Mouse (Mus musculus) hindbrain, embryonic 11.5 days (tissue): ENCODE results near the gene Aco1. TPM values are rescaled to one million over a fixed set of nuclear protein-coding genes. Genes with fewer than 3 reads are reported as not detected.

Source experiments
- ATAC-seq: fragments of 200-750 bp; cut with Nextera tagmentation; 2 replicates; pipeline ENCODE4 v1.8.0; 2017; ENCODE audit warnings: mild to moderate bottlenecking, moderate TSS enrichment, moderate library complexity; ENCODE audit not compliant: low FRiP score
- DNase-seq: peaks from one replicate; pipeline ENCODE4 v3.0.0-alpha.2; 2015; ENCODE audit warnings: low spot score
- H3K27ac ChIP-seq: fragments of 300-500 bp; sonication (generic); 2 replicates; pipeline ENCODE4 v1.5.1; 2014; ENCODE audit warnings: mild to moderate bottlenecking, low read depth, low read length
- H3K27me3 ChIP-seq: fragments of 300-500 bp; sonication (generic); 2 replicates; pipeline ENCODE4 v1.6.1; 2014; ENCODE audit warnings: mild to moderate bottlenecking, low read length, moderate library complexity, mixed read lengths; ENCODE audit not compliant: control insufficient read depth, insufficient read depth
- H3K36me3 ChIP-seq: fragments of 300-500 bp; sonication (generic); 2 replicates; pipeline ENCODE4 v1.6.1; 2014; ENCODE audit warnings: mild to moderate bottlenecking, low read length, moderate library complexity, mixed read lengths; ENCODE audit not compliant: control insufficient read depth, insufficient read depth
- H3K4me1 ChIP-seq: fragments of 300-500 bp; sonication (generic); replicated peaks from 2 replicates; pipeline ENCODE4 v1.6.1; 2014; ENCODE audit warnings: low read length, mixed read lengths; ENCODE audit not compliant: control insufficient read depth, insufficient read depth
- H3K4me2 ChIP-seq: fragments of 300-500 bp; sonication (generic); replicated peaks from 2 replicates; pipeline ENCODE4 v1.6.1; 2014; ENCODE audit warnings: mild to moderate bottlenecking, low read depth, low read length
- H3K4me3 ChIP-seq: fragments of 300-500 bp; sonication (generic); 2 replicates; pipeline ENCODE4 v1.5.1; 2014; ENCODE audit warnings: low read depth, low read length
- H3K9ac ChIP-seq: fragments of 300-500 bp; sonication (generic); 2 replicates; pipeline ENCODE4 v1.6.1; 2014; ENCODE audit warnings: low read depth, low read length
- H3K9me3 ChIP-seq: fragments of 300-500 bp; sonication (generic); 2 replicates; pipeline ENCODE4 v1.6.1; 2016; ENCODE audit warnings: low read length; ENCODE audit not compliant: control insufficient read depth
- WGBS: fragments of 180-500 bp; shearing (Covaris S2); extraction: QIAGEN DNeasy Blood & Tissue Kit; methylation state at CpG from one replicate; pipeline ENCODE4 v1.1.7; 2014; 5-methylcytosine and 5-hydroxymethylcytosine counted together
- polyA plus RNA-seq: library from polyadenylated mRNA; unstranded; fragments of >200 nt; fragmentation: Nextera tagmentation; extraction: Ambion mirVana; gene quantifications from 2 replicates; pipeline ENCODE4 v1.2.1, GENCODE M21; 2014

Gene Aco1
- polyA plus RNA-seq, 1 experiment from 2014 or later: 55.0 TPM

- Histone ChIP-seq H3K4me1 (no peaks in the 10 kb centered on the region), H3K9ac (no peak overlapping the region), H3K4me3 (no peak overlapping the region), H3K27me3 (no peaks in the 10 kb centered on the region), H3K27ac (no peak overlapping the region), H3K4me2 (no peak overlapping the region), H3K9me3 (no peaks in the 10 kb centered on the region), H3K36me3 (peaks cover under 1% of the 10 kb centered on the region; the same call in 1 of the 2 replicates)
- no peak for ATAC-seq
- WGBS: 89% methylated on average over 10 of the region's 10 CpGs
- DNase-seq: no peak
Measured at GRCm38 (mm10) chr4:40163646-40164045, 20.8 kb downstream of the Aco1 start.

DNA sequence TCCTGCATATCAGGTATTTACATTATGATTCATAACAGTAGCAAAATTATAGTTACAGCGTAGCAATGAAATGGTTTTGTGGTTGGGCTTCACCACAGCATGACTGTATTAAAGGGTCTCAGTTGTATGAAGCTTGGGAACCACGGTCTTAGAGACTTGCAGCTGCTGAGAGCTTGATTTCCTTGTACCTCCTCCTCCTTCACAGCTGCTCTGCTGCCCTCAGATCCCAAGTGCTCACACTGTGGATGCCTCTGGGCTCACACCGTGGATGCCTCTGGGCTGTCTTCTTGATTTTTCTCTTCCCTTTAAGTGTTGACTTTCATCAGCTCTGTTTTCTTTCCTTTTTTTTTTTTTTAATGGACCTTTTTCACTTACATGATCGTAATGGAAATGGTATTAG lies 28.6 kb downstream of the Aco1 start:
- peaks cover 2% of the 10 kb centered on the region; the same call in 1 of the 2 replicates for H3K36me3 ChIP-seq

DNA sequence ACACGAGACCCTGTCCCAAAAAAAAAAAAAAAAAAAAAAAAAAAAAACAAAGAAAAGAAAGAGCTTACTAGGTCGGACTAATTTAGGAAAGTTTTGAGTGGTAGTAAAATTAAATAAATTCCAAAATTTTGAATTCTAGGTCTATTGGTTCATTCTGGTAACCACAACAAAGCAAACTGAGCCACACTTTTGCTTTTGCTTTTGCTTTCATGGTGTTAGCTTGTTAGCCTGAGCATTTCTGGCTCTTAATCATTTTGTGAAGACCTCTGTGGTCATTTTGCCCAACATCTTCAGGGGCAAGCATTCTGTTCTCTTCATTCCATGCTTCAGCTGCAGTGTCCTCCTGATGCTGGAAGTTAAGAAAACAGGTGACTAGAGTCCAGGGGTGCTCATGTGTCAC lies 29.5 kb downstream of the Aco1 start:
- ATAC-seq (no peak), DNase-seq (no peak)
- no peaks in the 10 kb centered on the region for H3K4me1 ChIP-seq
- peaks cover 2% of the 10 kb centered on the region; the same call in 1 of the 2 replicates for H3K36me3 ChIP-seq
- no peak overlapping the region for H3K27ac ChIP-seq
- no peak overlapping the region for H3K9ac ChIP-seq
- H3K27me3 ChIP-seq: no peaks in the 10 kb centered on the region
- H3K9me3 ChIP-seq: no peaks in the 10 kb centered on the region
- H3K4me2 ChIP-seq: no peak overlapping the region
- WGBS: 96% methylated on average over 2 of the region's 2 CpGs
- H3K4me3 ChIP-seq: no peak overlapping the region

More for the DNA sequence above, 28.6 kb downstream of the Aco1 start:
- H3K4me2 ChIP-seq: no peak overlapping the region
- H3K4me1 ChIP-seq: no peaks in the 10 kb centered on the region
- no peak overlapping the region for H3K27ac ChIP-seq
- no peak overlapping the region for H3K9ac ChIP-seq
- no peak for DNase-seq
- H3K27me3 ChIP-seq: no peaks in the 10 kb centered on the region
- whole genome bisulfite sequencing: 96% methylated on average over 4 of the region's 4 CpGs
- H3K9me3 ChIP-seq: no peaks in the 10 kb centered on the region
- ATAC-seq: no peak
- no peak overlapping the region for H3K4me3 ChIP-seq

GRCm38 (mm10) chr4:40174321-40174720 lies 31.4 kb downstream of the Aco1 start:
- DNase-seq (no peak), ATAC-seq (no peak)
- Histone ChIP-seq H3K4me1 (no peaks in the 10 kb centered on the region), H3K27me3 (no peaks in the 10 kb centered on the region), H3K27ac (no peak overlapping the region), H3K4me2 (no peak overlapping the region), H3K4me3 (no peak overlapping the region), H3K36me3 (no peaks in the 10 kb centered on the region), H3K9me3 (no peaks in the 10 kb centered on the region), H3K9ac (no peak overlapping the region)
- 66% methylated on average over 4 of the region's 4 CpGs for WGBS

- DNase-seq (no peak), ATAC-seq (no peak)
- no peaks in the 10 kb centered on the region for H3K36me3 ChIP-seq
- no peaks in the 10 kb centered on the region for H3K27me3 ChIP-seq
- H3K27ac ChIP-seq: no peak overlapping the region
- no peak overlapping the region for H3K4me3 ChIP-seq
- no peak overlapping the region for H3K9ac ChIP-seq
- no peaks in the 10 kb centered on the region for H3K9me3 ChIP-seq
- no peaks in the 10 kb centered on the region for H3K4me1 ChIP-seq
- no peak overlapping the region for H3K4me2 ChIP-seq
- 93% methylated on average over 17 of the region's 17 CpGs for WGBS
Measured at GRCm38 (mm10) chr4:40178584-40178983, 35.7 kb downstream of the Aco1 start.

- DNase-seq (no peak), ATAC-seq (no peak)
- Histone ChIP-seq H3K9ac (no peak overlapping the region), H3K9me3 (no peaks in the 10 kb centered on the region), H3K36me3 (no peaks in the 10 kb centered on the region), H3K27me3 (no peaks in the 10 kb centered on the region), H3K4me3 (no peak overlapping the region), H3K4me2 (no peak overlapping the region), H3K27ac (no peak overlapping the region), H3K4me1 (no peaks in the 10 kb centered on the region)
- 95% methylated on average over 6 of the region's 6 CpGs for WGBS
Measured at GRCm38 (mm10) chr4:40180046-40180445, 37.2 kb downstream of the Aco1 start.

GRCm38 (mm10) chr4:40181681-40182080 lies 38.8 kb downstream of the Aco1 start:
- DNase-seq: no peak
- 93% methylated on average over 8 of the region's 8 CpGs for WGBS

GRCm38 (mm10) chr4:40182651-40183320 lies 39.9 kb downstream of the Aco1 start:
- Histone ChIP-seq H3K27ac (no peak overlapping the region), H3K4me3 (no peak overlapping the region), H3K9me3 (no peaks in the 10 kb centered on the region), H3K4me1 (no peaks in the 10 kb centered on the region), H3K9ac (no peak overlapping the region), H3K4me2 (no peak overlapping the region), H3K36me3 (no peaks in the 10 kb centered on the region), H3K27me3 (no peaks in the 10 kb centered on the region)
- DNase-seq (peak; percentile 83), ATAC-seq (peak; percentile 53)
- WGBS: 45% methylated on average over 14 of the region's 14 CpGs

More at GRCm38 (mm10) chr4:40181681-40182080, 38.8 kb downstream of the Aco1 start:
- Histone ChIP-seq H3K27me3 (no peaks in the 10 kb centered on the region), H3K4me2 (no peak overlapping the region), H3K36me3 (no peaks in the 10 kb centered on the region), H3K27ac (no peak overlapping the region), H3K4me3 (no peak overlapping the region), H3K4me1 (no peaks in the 10 kb centered on the region), H3K9ac (no peak overlapping the region), H3K9me3 (no peaks in the 10 kb centered on the region)
- no peak for ATAC-seq

GRCm38 (mm10) chr4:40183781-40184180 lies 40.9 kb downstream of the Aco1 start:
- WGBS: 92% methylated on average over 6 of the region's 6 CpGs
- DNase-seq (no peak), ATAC-seq (no peak)
- H3K4me3 ChIP-seq: no peak overlapping the region
- H3K27ac ChIP-seq: no peak overlapping the region
- no peaks in the 10 kb centered on the region for H3K36me3 ChIP-seq
- no peaks in the 10 kb centered on the region for H3K9me3 ChIP-seq
- H3K27me3 ChIP-seq: no peaks in the 10 kb centered on the region
- no peak overlapping the region for H3K4me2 ChIP-seq
- H3K4me1 ChIP-seq: no peaks in the 10 kb centered on the region
- no peak overlapping the region for H3K9ac ChIP-seq
